Mouse (Mus musculus): Measurements from ENCODE around the gene Olfr1375.

GRCm38 (mm10) chr11:51085269-51085668 is 37.4 kb downstream of the Olfr1375 start:
- no peak for TF ChIP-seq POLR2A (IDR thresholded peaks at IDR 0.05; ENCODE audit: extremely low read depth, insufficient read depth, low read length)
- TF ChIP-seq CTCF (IDR thresholded peaks at IDR 0.05; ENCODE audit: extremely low read depth, insufficient read depth, low read length): no peak
